Mouse (Mus musculus) kidney, postnatal 0 days (tissue): Measurements from ENCODE around the gene Vps11. TPM values are rescaled to one million over a fixed set of nuclear protein-coding genes. Genes with fewer than 3 reads are reported as not detected.

Source experiments
- ATAC-seq: fragments of 200-750 bp; cut with Nextera tagmentation; replicated peaks from 2 replicates; pipeline ENCODE4 v1.8.0; 2017; ENCODE audit warnings: low read depth, moderate number of reproducible peaks, moderate TSS enrichment, moderate library complexity; ENCODE audit not compliant: low FRiP score
- DNase-seq: peaks from one replicate; pipeline ENCODE4 v3.0.0-alpha.2; 2016; ENCODE audit warnings: low spot score
- H3K27ac ChIP-seq: fragments of 300-500 bp; sonication (generic); 2 replicates; pipeline ENCODE4 v1.5.1; 2014; ENCODE audit warnings: mild to moderate bottlenecking
- H3K27me3 ChIP-seq: fragments of 300-500 bp; sonication (generic); 2 replicates; pipeline ENCODE4 v1.6.1; 2014; ENCODE audit warnings: low read length, mixed read lengths; ENCODE audit not compliant: insufficient read depth
- H3K36me3 ChIP-seq: fragments of 300-500 bp; sonication (generic); 2 replicates; pipeline ENCODE4 v1.6.1; 2014; ENCODE audit warnings: low read length, mixed read lengths; ENCODE audit not compliant: insufficient read depth
- H3K4me1 ChIP-seq: fragments of 300-500 bp; sonication (generic); replicated peaks from 2 replicates; pipeline ENCODE4 v1.6.1; 2014; ENCODE audit warnings: antibody characterized with exemption, low read length, mixed read lengths; ENCODE audit not compliant: insufficient read depth
- H3K4me2 ChIP-seq: fragments of 300-500 bp; sonication (generic); 2 replicates; pipeline ENCODE4 v1.6.1; 2014; ENCODE audit warnings: mild to moderate bottlenecking, low read length, moderate library complexity, mixed read lengths
- H3K4me3 ChIP-seq: fragments of 300-500 bp; sonication (generic); replicated peaks from 2 replicates; pipeline ENCODE4 v1.5.1; 2014; ENCODE audit warnings: low read depth, low read length
- H3K9ac ChIP-seq: fragments of 300-500 bp; sonication (generic); 2 replicates; pipeline ENCODE4 v1.6.1; 2014; ENCODE audit warnings: low read depth, low read length
- H3K9me3 ChIP-seq: fragments of 300-500 bp; sonication (generic); replicated peaks from 2 replicates; pipeline ENCODE4 v1.6.1; 2016; ENCODE audit warnings: low read length, inconsistent platforms, mixed read lengths
- CTCF ChIP-seq: IDR thresholded peaks from 2 replicates; pipeline ENCODE4 v1.5.1; 2016; ENCODE audit warnings: antibody characterized with exemption, low read depth, mild to moderate bottlenecking, moderate library complexity
- WGBS: fragments of 180-500 bp; shearing (Covaris S2); extraction: QIAGEN DNeasy Blood & Tissue Kit; methylation state at CpG from one replicate; pipeline ENCODE4 v1.1.7; 2014; 5-methylcytosine and 5-hydroxymethylcytosine counted together
- polyA plus RNA-seq: library from polyadenylated mRNA; unstranded; fragments of >200 nt; fragmentation: Nextera tagmentation; extraction: Ambion mirVana; gene quantifications from 2 replicates; pipeline ENCODE4 v1.2.1, GENCODE M21; 2015

Gene Vps11
- polyA plus RNA-seq, 1 experiment from 2014 or later = 30.3 TPM

DNA sequence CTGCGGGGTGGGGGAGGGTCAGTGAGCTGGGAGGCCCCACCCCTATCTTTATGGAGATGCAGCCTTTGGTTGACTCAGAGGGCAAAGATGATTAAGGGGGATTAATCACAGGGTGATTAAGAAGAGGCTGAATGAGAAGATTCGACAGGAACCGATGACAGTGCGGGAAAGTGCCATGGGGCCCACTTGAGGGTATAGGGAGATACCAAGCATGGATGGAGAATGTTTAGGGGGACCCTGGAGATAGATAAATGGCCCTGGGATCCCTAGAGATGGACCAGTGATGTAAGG is 47.3 kb downstream of the Vps11 start:
- 74% methylated on average over 4 of the region's 4 CpGs for WGBS
- no peak for TF ChIP-seq CTCF

GRCm38 (mm10) chr9:44313476-44314256 is 47.8 kb downstream of the Vps11 start:
- no peak for DNase-seq
- Histone ChIP-seq H3K4me3 (no peak overlapping the region), H3K36me3 (peaks cover 37% of the 10 kb centered on the region), H3K4me1 (peaks cover 11% of the 10 kb centered on the region), H3K9ac (no peak overlapping the region), H3K27ac (no peak overlapping the region), H3K4me2 (no peak overlapping the region), H3K27me3 (no peaks in the 10 kb centered on the region), H3K9me3 (no peaks in the 10 kb centered on the region)
- ATAC-seq = no peak
- 83% methylated on average over 19 of the region's 19 CpGs for WGBS
- TF ChIP-seq CTCF = no peak

More for the DNA sequence above, 47.3 kb downstream of the Vps11 start:
- DNase-seq = no peak
- H3K36me3 ChIP-seq = peaks cover 37% of the 10 kb centered on the region
- H3K4me2 ChIP-seq = no peak overlapping the region
- H3K27me3 ChIP-seq = no peaks in the 10 kb centered on the region
- no peaks in the 10 kb centered on the region for H3K9me3 ChIP-seq
- no peak overlapping the region for H3K9ac ChIP-seq
- H3K4me3 ChIP-seq = no peak overlapping the region
- peaks cover 17% of the 10 kb centered on the region for H3K4me1 ChIP-seq
- no peak for ATAC-seq
- H3K27ac ChIP-seq = no peak overlapping the region

DNA sequence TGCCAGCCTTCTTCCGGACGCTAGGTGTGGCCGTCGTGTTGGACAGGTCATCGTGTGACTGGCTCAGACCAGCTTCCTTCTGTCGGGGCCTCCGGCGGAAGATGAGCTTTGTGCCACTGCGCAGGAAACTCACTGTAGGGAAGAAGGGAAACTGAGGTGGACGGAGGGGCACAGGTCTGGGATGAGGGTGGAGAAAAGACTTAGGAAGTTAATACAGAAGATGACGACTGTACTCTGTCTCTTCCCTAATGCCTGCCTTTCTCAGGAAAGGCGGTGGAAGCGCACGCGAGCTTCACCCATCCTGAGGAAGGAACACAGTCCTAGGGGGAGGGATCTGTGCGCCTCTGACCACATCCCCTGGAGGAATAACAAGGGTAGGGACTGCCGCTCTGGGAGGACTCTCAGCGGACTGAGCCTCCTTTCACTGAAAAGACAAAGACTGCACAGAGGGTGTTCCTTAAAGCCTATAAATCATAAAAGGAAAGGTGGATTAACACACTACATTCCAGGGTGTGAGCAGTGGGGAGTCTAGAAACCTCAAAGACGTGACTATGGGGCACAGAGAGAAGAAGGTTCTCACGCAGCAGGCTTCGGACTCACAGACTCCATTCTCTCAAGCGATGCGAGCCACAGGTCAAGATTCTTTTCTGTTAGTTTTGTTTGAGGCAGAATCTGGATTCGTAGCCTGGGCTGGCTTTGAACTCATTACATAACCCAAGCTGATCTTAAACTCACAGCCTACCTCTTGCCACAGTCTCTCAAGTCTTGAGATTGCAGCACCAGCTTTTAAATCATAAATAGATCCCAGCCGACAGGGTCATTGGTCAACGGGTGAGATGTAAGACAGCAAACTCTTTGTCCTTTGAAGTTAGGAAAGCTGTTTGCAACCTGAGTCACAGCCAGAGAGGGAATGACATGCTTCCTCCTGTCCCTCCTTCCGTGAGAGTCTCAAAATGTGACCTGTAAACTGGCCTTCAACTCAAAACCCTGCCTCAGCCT is 50.0 kb downstream of the Vps11 start:
- WGBS = 21% methylated on average over 27 of the region's 27 CpGs
- DNase-seq (peak; percentile 85), ATAC-seq (peak; percentile 58; the same call in 1 of the 2 replicates)
- Histone ChIP-seq H3K9ac (0 out of 2 replicates have a peak overlapping the region, but pooled peaks have one; percentile 35), H3K4me1 (0 out of 2 replicates have a peak, but pooled peaks cover 3% of the 10 kb centered on the region), H3K27ac (peak overlapping the region; percentile 75), H3K27me3 (no peaks in the 10 kb centered on the region), H3K36me3 (peaks cover 35% of the 10 kb centered on the region), H3K4me3 (no peak overlapping the region), H3K9me3 (no peaks in the 10 kb centered on the region), H3K4me2 (peak overlapping the region; percentile 35)
- TF ChIP-seq CTCF = 0 out of 2 replicates have a peak, but pooled peaks have one; percentile 13

DNA sequence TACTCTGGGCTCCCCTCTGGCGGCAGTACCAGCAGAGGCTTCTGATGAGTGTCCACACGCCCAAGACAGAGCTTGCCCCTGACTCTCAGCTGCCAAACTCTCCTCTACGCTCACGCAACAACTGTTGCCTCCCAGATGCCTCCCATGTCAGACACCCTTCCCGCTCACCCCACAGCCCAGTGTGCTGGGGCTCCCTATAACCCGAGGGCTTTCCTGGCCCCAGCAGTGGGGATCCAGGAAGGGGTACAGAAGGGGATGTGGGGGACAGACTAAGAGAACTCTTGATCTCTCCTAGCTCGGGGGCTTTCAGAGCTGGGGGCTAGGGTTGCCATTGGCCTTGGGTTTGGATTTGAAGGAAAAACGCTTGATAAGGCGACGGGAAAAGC is 50.7 kb downstream of the Vps11 start:
- peak overlapping the region; percentile 35 for H3K4me2 ChIP-seq
- H3K4me1 ChIP-seq = 0 out of 2 replicates have a peak, but pooled peaks cover 3% of the 10 kb centered on the region
- no peak overlapping the region for H3K4me3 ChIP-seq
- H3K27me3 ChIP-seq = no peaks in the 10 kb centered on the region
- H3K9ac ChIP-seq = no peak overlapping the region
- H3K9me3 ChIP-seq = no peaks in the 10 kb centered on the region
- peak overlapping the region; percentile 75 for H3K27ac ChIP-seq
- H3K36me3 ChIP-seq = peaks cover 28% of the 10 kb centered on the region
- TF ChIP-seq CTCF = no peak
- WGBS = 44% methylated on average over 10 of the region's 10 CpGs
- DNase-seq = no peak
- no peak for ATAC-seq

GRCm38 (mm10) chr9:44309756-44310155 is 51.7 kb downstream of the Vps11 start:
- no peak for TF ChIP-seq CTCF
- Histone ChIP-seq H3K27me3 (no peaks in the 10 kb centered on the region), H3K4me1 (0 out of 2 replicates have a peak, but pooled peaks cover 5% of the 10 kb centered on the region), H3K9ac (no peak overlapping the region), H3K4me2 (no peak overlapping the region), H3K36me3 (peaks cover 22% of the 10 kb centered on the region), H3K9me3 (no peaks in the 10 kb centered on the region), H3K4me3 (no peak overlapping the region), H3K27ac (no peak overlapping the region)
- ATAC-seq (no peak), DNase-seq (no peak)
- 55% methylated on average over 3 of the region's 3 CpGs for WGBS

DNA sequence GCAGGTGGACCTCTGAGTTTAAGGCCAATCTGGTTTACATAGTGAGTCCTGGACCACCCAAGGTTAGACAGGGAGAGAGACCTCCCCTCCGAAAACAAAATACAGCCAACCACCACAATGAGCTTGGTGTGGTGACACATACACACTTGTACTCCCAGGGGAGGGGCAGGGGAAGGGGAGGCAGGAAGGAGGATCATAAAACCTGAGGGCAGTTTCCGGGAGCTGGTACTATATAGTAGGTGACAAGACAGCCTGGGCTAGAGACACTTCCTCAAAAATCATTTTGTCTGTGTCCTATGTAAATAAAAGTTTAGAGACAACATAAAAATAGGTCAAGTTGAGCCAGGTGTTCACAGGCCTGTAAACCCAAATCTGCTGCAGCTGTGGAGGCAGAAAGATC is 54.2 kb downstream of the Vps11 start:
- 0 out of 2 replicates have a peak, but pooled peaks cover 12% of the 10 kb centered on the region for H3K4me1 ChIP-seq
- no peak overlapping the region for H3K9ac ChIP-seq
- ATAC-seq (no peak), DNase-seq (no peak)
- TF ChIP-seq CTCF = no peak
- 55% methylated on average over 2 of the region's 2 CpGs for WGBS
- no peak overlapping the region for H3K4me3 ChIP-seq
- H3K4me2 ChIP-seq = no peak overlapping the region
- no peak overlapping the region for H3K27ac ChIP-seq
- H3K27me3 ChIP-seq = no peaks in the 10 kb centered on the region
- H3K36me3 ChIP-seq = 0 out of 2 replicates have a peak, but pooled peaks cover 7% of the 10 kb centered on the region
- no peaks in the 10 kb centered on the region for H3K9me3 ChIP-seq
